Mouse (Mus musculus) lung, postnatal 0 days (tissue): Measurements from ENCODE around the gene Adcy5.

Experiments used
- CTCF ChIP-seq: IDR thresholded peaks from 2 replicates; pipeline ENCODE4 v1.5.1; 2016; ENCODE audit warnings: antibody characterized with exemption, mild to moderate bottlenecking
- EP300 ChIP-seq: IDR thresholded peaks from 2 replicates; pipeline ENCODE4 v1.6.1; 2016; ENCODE audit warnings: antibody characterized with exemption, mild to moderate bottlenecking, control low read depth

GRCm38 (mm10) chr16:35270945-35271344 lies 116.3 kb downstream of the Adcy5 start:
- TF ChIP-seq CTCF = no peak
- TF ChIP-seq EP300 = no peak
